Mouse (Mus musculus) C2C12 (cell line): ENCODE measurements around the gene Rfc3.

ENCODE experiments used
- CTCF ChIP-seq: IDR thresholded peaks from one replicate; pipeline ENCODE4 v1.5.1; 2011; ENCODE audit not compliant: control insufficient read depth, insufficient read depth, insufficient read length
- FOSL1 ChIP-seq: IDR thresholded peaks from one replicate; pipeline ENCODE4 v1.8.0; 2011; ENCODE audit warnings: mild to moderate bottlenecking, low read length; ENCODE audit not compliant: poor library complexity, insufficient read depth, severe bottlenecking
- MAX ChIP-seq: IDR thresholded peaks from one replicate; pipeline ENCODE4 v1.6.1; 2011; ENCODE audit warnings: mild to moderate bottlenecking, control low read depth
- MYOG ChIP-seq: IDR thresholded peaks from one replicate; pipeline ENCODE4 v1.6.1; 2011; ENCODE audit not compliant: control insufficient read depth, insufficient read length; ENCODE audit errors: extremely low read depth
- USF1 ChIP-seq: IDR thresholded peaks from one replicate; pipeline ENCODE4 v1.6.1; 2011; ENCODE audit warnings: low read depth, mild to moderate bottlenecking, control low read depth, moderate library complexity

DNA sequence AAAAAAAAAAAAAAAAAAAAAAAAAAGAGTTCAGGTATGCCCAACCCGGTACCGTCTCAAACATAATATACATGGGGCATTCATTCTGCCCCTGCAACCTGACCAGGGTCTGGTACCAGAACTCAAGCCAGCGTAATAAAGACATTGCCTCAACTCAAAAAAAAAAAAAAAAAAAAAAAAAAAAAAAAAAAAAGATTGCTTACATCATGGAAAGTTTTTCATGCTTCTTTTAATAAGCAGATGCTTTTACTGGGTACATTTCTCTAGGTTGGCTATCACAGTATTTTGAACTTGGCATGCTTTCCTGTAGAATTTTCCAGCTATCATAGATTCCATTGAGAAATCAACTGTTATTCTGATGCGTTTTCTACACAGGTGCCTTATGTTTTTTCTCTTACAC, 11.2 kb upstream of the Rfc3 start:
- TF ChIP-seq CTCF, result no peak
- no peak for TF ChIP-seq MAX
- no peak for TF ChIP-seq USF1
- no peak for TF ChIP-seq MYOG
- no peak for TF ChIP-seq FOSL1
